Mouse (Mus musculus): Measurements from ENCODE around the gene 4933430I17Rik. TPM values are rescaled to one million over a fixed set of nuclear protein-coding genes. Genes with fewer than 3 reads are reported as not detected.
"Not testable (repeated sequence)": the region's sequence is repeated elsewhere in the genome, so short reads cannot be mapped to it uniquely, and the experiment has no call there.

The 4933430I17Rik gene
- polyA plus RNA-seq (2015; fragmentation: Nextera tagmentation; extraction: Ambion mirVana), result 0.47 and 0.57 TPM in 2 replicates

GRCm38 (mm10) chr4:62524651-62525488 lies at the start of gene 4933430I17Rik, which contains the start of gene Pole3:
4933430I17Rik (plus strand) TSS chr4:62525369.
Pole3 (minus strand) TSS chr4:62525068.
- Histone ChIP-seq H3K9me3 (replicated peaks) (no peaks in the 10 kb centered on the region), H3K4me3 (replicated peaks) (peak within 1 kb of the TSS; percentile 78), H3K27ac (peak within 1 kb of the TSS; percentile 98), H3K9ac (peak within 1 kb of the TSS; percentile 70), H3K27me3 (no peaks in the 10 kb centered on the region), H3K4me1 (peaks cover 19% of the 10 kb centered on the region), H3K4me2 (peak within 1 kb of the TSS; percentile 88), H3K36me3 (peaks cover 20% of the 10 kb centered on the region)
- WGBS, result under 1% methylated on average over 59 of the region's 59 CpGs
- ATAC-seq (replicated peaks; ENCODE audit: low FRiP score), result peak; percentile 98

GRCm38 (mm10) chr4:62475793-62476192 lies 49.4 kb upstream of the 4933430I17Rik start:
- Histone ChIP-seq H3K27ac (peak overlapping the region; percentile 9; the same call in 1 of the 2 replicates), H3K9ac (no peak overlapping the region), H3K9me3 (replicated peaks) (no peaks in the 10 kb centered on the region), H3K4me1 (peaks cover 18% of the 10 kb centered on the region), H3K36me3 (no peaks in the 10 kb centered on the region), H3K4me2 (no peak overlapping the region), H3K4me3 (replicated peaks) (no peak overlapping the region), H3K27me3 (no peaks in the 10 kb centered on the region)
- no peak for ATAC-seq (replicated peaks; ENCODE audit: low FRiP score)
- 74% methylated on average over 6 of the region's 6 CpGs for WGBS

GRCm38 (mm10) chr4:62477542-62478244 lies 47.5 kb upstream of the 4933430I17Rik start:
- Histone ChIP-seq H3K36me3 (no peaks in the 10 kb centered on the region), H3K4me2 (no peak overlapping the region), H3K9me3 (replicated peaks) (no peaks in the 10 kb centered on the region), H3K27ac (peak overlapping the region; percentile 61), H3K27me3 (no peaks in the 10 kb centered on the region), H3K9ac (no peak overlapping the region), H3K4me3 (replicated peaks) (no peak overlapping the region), H3K4me1 (peaks cover 20% of the 10 kb centered on the region)
- no peak for ATAC-seq (replicated peaks; ENCODE audit: low FRiP score)
- 79% methylated on average over 6 of the region's 6 CpGs for WGBS

GRCm38 (mm10) chr4:62479593-62479936 lies 45.6 kb upstream of the 4933430I17Rik start:
- not testable (repeated sequence) for H3K9me3 ChIP-seq (replicated peaks); H3K36me3 ChIP-seq; ATAC-seq (replicated peaks; ENCODE audit: low FRiP score); H3K27ac ChIP-seq; H3K27me3 ChIP-seq
- Histone ChIP-seq H3K4me2 (peak overlapping the region; percentile 88), H3K4me3 (replicated peaks) (peak overlapping the region; percentile 60), H3K9ac (peak overlapping the region; percentile 49), H3K4me1 (peaks cover 20% of the 10 kb centered on the region)
- WGBS, result 14% methylated on average over 11 of the region's 11 CpGs

- peak within 1 kb of the TSS; percentile 77 for H3K27ac ChIP-seq
- no peaks in the 10 kb centered on the region for H3K36me3 ChIP-seq
- H3K9ac ChIP-seq, result peak within 1 kb of the TSS; percentile 49
- H3K27me3 ChIP-seq, result no peaks in the 10 kb centered on the region
- H3K4me1 ChIP-seq, result peaks cover 20% of the 10 kb centered on the region
- no peaks in the 10 kb centered on the region for H3K9me3 ChIP-seq (replicated peaks)
- 1% methylated on average over 70 of the region's 71 CpGs for WGBS
- peak; percentile 90 for ATAC-seq (replicated peaks; ENCODE audit: low FRiP score)
- peak within 1 kb of the TSS; percentile 88 for H3K4me2 ChIP-seq
- peak within 1 kb of the TSS; percentile 60 for H3K4me3 ChIP-seq (replicated peaks)
Measured at GRCm38 (mm10) chr4:62479937-62480708, 45.0 kb upstream of the 4933430I17Rik start, which contains the start of gene Bspry. Bspry (plus strand) TSS chr4:62480053.

GRCm38 (mm10) chr4:62480709-62481605 lies 44.2 kb upstream of the 4933430I17Rik start:
- H3K27ac ChIP-seq, result peak overlapping the region; percentile 77
- H3K9me3 ChIP-seq (replicated peaks), result no peaks in the 10 kb centered on the region
- peak; percentile 18; the same call in 1 of the 2 replicates for ATAC-seq (replicated peaks; ENCODE audit: low FRiP score)
- H3K4me2 ChIP-seq, result peak overlapping the region; percentile 88
- H3K27me3 ChIP-seq, result no peaks in the 10 kb centered on the region
- no peaks in the 10 kb centered on the region for H3K36me3 ChIP-seq
- peaks cover 20% of the 10 kb centered on the region for H3K4me1 ChIP-seq
- no peak overlapping the region for H3K9ac ChIP-seq
- H3K4me3 ChIP-seq (replicated peaks), result peak overlapping the region; percentile 60
- 37% methylated on average over 10 of the region's 10 CpGs for WGBS

- Histone ChIP-seq H3K9ac (no peak overlapping the region), H3K4me1 (peaks cover 11% of the 10 kb centered on the region), H3K36me3 (0 out of 2 replicates have a peak, but pooled peaks cover 6% of the 10 kb centered on the region), H3K4me3 (replicated peaks) (no peak overlapping the region), H3K27me3 (no peaks in the 10 kb centered on the region), H3K27ac (no peak overlapping the region), H3K9me3 (replicated peaks) (no peaks in the 10 kb centered on the region), H3K4me2 (no peak overlapping the region)
- no peak for ATAC-seq (replicated peaks; ENCODE audit: low FRiP score)
- 71% methylated on average over 3 of the region's 3 CpGs for WGBS
Measured at GRCm38 (mm10) chr4:62484928-62485327, 40.2 kb upstream of the 4933430I17Rik start.

GRCm38 (mm10) chr4:62485450-62486161 lies 39.6 kb upstream of the 4933430I17Rik start:
- 81% methylated on average over 8 of the region's 8 CpGs for WGBS
- ATAC-seq (replicated peaks; ENCODE audit: low FRiP score), result no peak
- Histone ChIP-seq H3K27ac (no peak overlapping the region), H3K4me2 (no peak overlapping the region), H3K4me3 (replicated peaks) (no peak overlapping the region), H3K4me1 (peaks cover 4% of the 10 kb centered on the region), H3K9me3 (replicated peaks) (no peaks in the 10 kb centered on the region), H3K9ac (no peak overlapping the region), H3K27me3 (no peaks in the 10 kb centered on the region), H3K36me3 (0 out of 2 replicates have a peak, but pooled peaks cover 6% of the 10 kb centered on the region)

GRCm38 (mm10) chr4:62486162-62486696 lies 38.9 kb upstream of the 4933430I17Rik start:
- WGBS, result 88% methylated on average over 15 of the region's 15 CpGs
- ATAC-seq (replicated peaks; ENCODE audit: low FRiP score), result peak; percentile 15; the same call in 1 of the 2 replicates
- Histone ChIP-seq H3K9ac (no peak overlapping the region), H3K4me3 (replicated peaks) (no peak overlapping the region), H3K27me3 (no peaks in the 10 kb centered on the region), H3K4me2 (no peak overlapping the region), H3K4me1 (no peaks in the 10 kb centered on the region), H3K27ac (no peak overlapping the region), H3K36me3 (0 out of 2 replicates have a peak, but pooled peaks cover 6% of the 10 kb centered on the region), H3K9me3 (replicated peaks) (no peaks in the 10 kb centered on the region)

- no peak overlapping the region for H3K9ac ChIP-seq
- no peak overlapping the region for H3K4me3 ChIP-seq (replicated peaks)
- ATAC-seq (replicated peaks; ENCODE audit: low FRiP score), result no peak
- H3K4me1 ChIP-seq, result no peaks in the 10 kb centered on the region
- no peaks in the 10 kb centered on the region for H3K27me3 ChIP-seq
- no peaks in the 10 kb centered on the region for H3K9me3 ChIP-seq (replicated peaks)
- WGBS, result 93% methylated on average over 5 of the region's 5 CpGs
- 0 out of 2 replicates have a peak, but pooled peaks cover 6% of the 10 kb centered on the region for H3K36me3 ChIP-seq
- no peak overlapping the region for H3K4me2 ChIP-seq
- no peak overlapping the region for H3K27ac ChIP-seq
Measured at GRCm38 (mm10) chr4:62487172-62487571, 38.0 kb upstream of the 4933430I17Rik start.

All from kidney, embryonic 15.5 days (tissue).